8 mouse cellular contexts compared by ENCODE assay signal in the genomic region with DNA sequence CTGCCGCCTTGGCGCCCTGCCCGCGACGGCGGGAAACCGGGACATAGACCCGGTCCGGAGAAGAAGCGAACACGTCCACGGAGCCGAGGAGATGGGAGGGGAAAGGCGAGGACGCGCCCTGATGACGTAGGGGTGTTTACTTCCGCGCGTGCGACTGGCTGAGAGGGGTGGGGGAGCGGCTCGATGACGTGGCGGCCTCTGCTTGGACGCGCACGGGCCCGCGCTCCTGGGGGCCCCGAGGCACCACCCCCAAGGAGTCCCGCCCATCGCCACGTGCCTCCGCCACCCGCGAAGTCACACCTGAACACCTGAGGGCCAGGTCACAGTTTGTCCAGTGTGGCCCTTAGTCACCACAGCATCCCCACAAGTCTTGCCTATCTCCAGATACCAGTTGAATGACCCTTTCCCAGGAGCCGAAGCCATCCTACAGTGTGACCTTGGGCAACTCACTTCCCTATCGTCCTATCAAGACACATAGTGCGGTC. TPM values are rescaled to one million over a fixed set of nuclear protein-coding genes. Genes with fewer than 3 reads are reported as not detected.
DNase-seq lines count a peak whose midpoint lies in the region; ATAC-seq and TF ChIP-seq lines count a peak whose summit lies in the region.

A gene (minus strand): TSS at position 242 of the 485 bp plus-strand sequence.

- H3K36me3 ChIP-seq in hindbrain, embryonic 14.5 days (replicated peaks; ENCODE audit: control insufficient read depth, insufficient read depth), result peaks cover 31% of the 10 kb centered on the region

- no peak for TF ChIP-seq CTCF in Patski (IDR thresholded peaks at IDR 0.05)

- in situ Hi-C loops in Patski (cut with MboI; ENCODE audit: low pct_unique_long_range_greater_than_20kb), result no loop called here

- H3K9me3 ChIP-seq in hindbrain, embryonic 14.5 days (ENCODE audit: control insufficient read depth, low read length), result no peaks in the 10 kb centered on the region

- CTCF ChIA-PET in Patski (lab: Charles Lee), result no interaction called here

- peak; percentile 34 for DNase-seq in Patski (ENCODE audit: low read depth, low spot score)
- DNase-seq in cerebellum, postnatal 14 days, result peak; percentile 94 to 95
- DNase-seq in frontal cortex, postnatal 25 days (ENCODE audit: low spot score in 2 of 2), result peak; percentile 80 to 86
- DNase-seq in hindbrain, embryonic 14.5 days (ENCODE audit: low spot score), result peak; percentile 91
- DNase-seq in layer of hippocampus, postnatal 36 days, result peak; percentile 92 to 94
- peak; percentile 95 for DNase-seq in lung, postnatal 36 days
- peak; percentile 93 for DNase-seq in retina, postnatal 1 day
- DNase-seq in urinary bladder, adult 18-20 months (ENCODE audit: low spot score in 2 of 2), result peak; percentile 88 to 89

- POLR2A ChIA-PET in Patski (lab: Charles Lee), result no interaction called here

- 5% methylated on average over 39 of the region's 40 CpGs for whole genome bisulfite sequencing in hindbrain, embryonic 14.5 days

- H3K4me1 ChIP-seq in hindbrain, embryonic 14.5 days (replicated peaks; ENCODE audit: control insufficient read depth, insufficient read depth, low read length), result peaks cover 9% of the 10 kb centered on the region

- peak within 1 kb of the TSS; percentile 85 for H3K4me3 ChIP-seq in hindbrain, embryonic 14.5 days (replicated peaks; ENCODE audit: low read length)

- ATAC-seq in Patski, result peak; percentile 57
- peak; percentile 93 for ATAC-seq in hindbrain, embryonic 14.5 days (ENCODE audit: low FRiP score)

- peak within 1 kb of the TSS; percentile 77 for H3K4me2 ChIP-seq in hindbrain, embryonic 14.5 days (replicated peaks)

- peak within 1 kb of the TSS; percentile 84 for H3K27ac ChIP-seq in hindbrain, embryonic 14.5 days

- H3K27me3 ChIP-seq in Patski, result no peaks in the 10 kb centered on the region
- no peaks in the 10 kb centered on the region for H3K27me3 ChIP-seq in hindbrain, embryonic 14.5 days (ENCODE audit: control insufficient read depth, insufficient read depth, low read length)

- H3K9ac ChIP-seq in hindbrain, embryonic 14.5 days, result peak within 1 kb of the TSS; percentile 72

RNA-seq across cellular contexts. Expression of the gene that starts here (rescaled TPM):
- polyA plus RNA-seq in Patski (2021), result 76.1 TPM
- polyA plus RNA-seq in hindbrain, embryonic 14.5 days (2014; fragmentation: Nextera tagmentation; extraction: Ambion mirVana), result 22.3 and 24.0 TPM in 2 replicates
- total RNA-seq in layer of hippocampus, postnatal 36 days (2021), result 10 to 100 TPM; 29.7 to 34.3 TPM

Comparison
In these comparisons a context has a peak if more than half of its experiments do, and no peak if none do; other contexts are left out.
1. Peak in every context shown above with its lines: DNase-seq, ATAC-seq, H3K4me3 ChIP-seq and H3K27ac ChIP-seq.
2. DNase-seq: peak in every context shown above with its lines; median percentile 95 in lung, postnatal 36 days; 94 in cerebellum, postnatal 14 days; 93 in layer of hippocampus, postnatal 36 days; 93 in retina, postnatal 1 day; 91 in hindbrain, embryonic 14.5 days; 88 in urinary bladder, adult 18-20 months; 83 in frontal cortex, postnatal 25 days; 34 in Patski.